Mouse (Mus musculus) CD4-positive, CD25-positive, alpha-beta regulatory T cell (primary cell): ENCODE results near the gene Ncam2. TPM values are rescaled to one million over a fixed set of nuclear protein-coding genes. Genes with fewer than 3 reads are reported as not detected.

Source experiments
- polyA plus RNA-seq: library from polyadenylated mRNA; unstranded; fragments of 100-300 nt; shearing (Covaris generic); gene quantifications from one replicate; pipeline ENCODE4 v1.2.1, GENCODE M21; 2017

Gene Ncam2
- polyA plus RNA-seq, result 0.05 TPM

GRCm38 (mm10) chr16:81200201-81201071 lies at the start of gene Ncam2:
Gene Ncam2, plus strand, starts transcription at chr16:81200697.

